Mouse (Mus musculus): ENCODE measurements at regions not wholly inside any gene's neighbourhood (a gene's known extent, or its start where the extent isn't known, plus 50 kb on each side); places are given as distances from the start of the nearest gene placed in this dataset.

GRCm38 (mm10) chrX:166091011-166091410 lies 79.2 kb upstream of the Gemin8 start:
- no peak for DNase-seq (ENCODE audit: low spot score in 2 of 2)

GRCm38 (mm10) chrX:166107184-166107716 lies 63.0 kb upstream of the Gemin8 start:
- DNase-seq (ENCODE audit: low spot score in 2 of 2) = peak in 1 of 2 experiments; percentile 0

All from frontal cortex, postnatal 36 days (tissue).